Mouse (Mus musculus): ENCODE results near the gene Bckdk.

- TF ChIP-seq POLR2A (IDR thresholded peaks at IDR 0.05; ENCODE audit: borderline replicate concordance, extremely low read depth, low read depth, low read length): no peak
- no peak for TF ChIP-seq CTCF (IDR thresholded peaks at IDR 0.05; ENCODE audit: insufficient read depth, low read length)
Measured at GRCm38 (mm10) chr7:127946470-127947023, 42.7 kb downstream of the Bckdk start, which contains the start of gene Prss36.
